Mouse (Mus musculus): ENCODE data around the gene Hipk2. TPM values are rescaled to one million over a fixed set of nuclear protein-coding genes. Genes with fewer than 3 reads are reported as not detected.

The Hipk2 gene
- total RNA-seq, 2 experiments from 2014 or later = 55.9 to 59.9 TPM

GRCm38 (mm10) chr6:38915776-38916175 is 39.8 kb upstream of the Hipk2 start:
- TF ChIP-seq CTCF (conservative IDR thresholded peaks at IDR 0.05) = no peak
- no peak overlapping the region for H3K27ac ChIP-seq
- no peak for DNase-seq (ENCODE audit: low spot score in 2 of 2)
- no peak overlapping the region for H3K4me3 ChIP-seq

GRCm38 (mm10) chr6:38914181-38914580 is 38.2 kb upstream of the Hipk2 start:
- TF ChIP-seq CTCF (conservative IDR thresholded peaks at IDR 0.05) = no peak
- peak in 1 of 2 experiments; percentile 32 for DNase-seq (ENCODE audit: low spot score in 2 of 2)

GRCm38 (mm10) chr6:38913386-38914042 is 37.5 kb upstream of the Hipk2 start:
- DNase-seq (ENCODE audit: low spot score in 2 of 2) = peak in 1 of 2 experiments; percentile 15
- Histone ChIP-seq H3K4me3 (no peak overlapping the region), H3K27ac (peak overlapping the region; percentile 39; the same call in 1 of the 2 replicates)
- TF ChIP-seq CTCF (conservative IDR thresholded peaks at IDR 0.05) = no peak

More at GRCm38 (mm10) chr6:38914181-38914580, 38.2 kb upstream of the Hipk2 start:
- Histone ChIP-seq H3K27ac (no peak overlapping the region; the same call in 1 of the 2 replicates), H3K4me3 (no peak overlapping the region)

GRCm38 (mm10) chr6:38912845-38913244 is 36.9 kb upstream of the Hipk2 start:
- H3K27ac ChIP-seq = no peak overlapping the region
- TF ChIP-seq CTCF (conservative IDR thresholded peaks at IDR 0.05) = no peak
- DNase-seq (ENCODE audit: low spot score in 2 of 2) = peak in 1 of 2 experiments; percentile 38

GRCm38 (mm10) chr6:38912121-38912660 is 36.2 kb upstream of the Hipk2 start:
- no peak for TF ChIP-seq CTCF (conservative IDR thresholded peaks at IDR 0.05)
- Histone ChIP-seq H3K4me3 (no peak overlapping the region), H3K27ac (no peak overlapping the region)
- no peak for DNase-seq (ENCODE audit: low spot score in 2 of 2)

More at GRCm38 (mm10) chr6:38912845-38913244, 36.9 kb upstream of the Hipk2 start:
- no peak overlapping the region for H3K4me3 ChIP-seq

- Histone ChIP-seq H3K4me3 (no peak overlapping the region), H3K27ac (no peak overlapping the region)
- TF ChIP-seq CTCF (conservative IDR thresholded peaks at IDR 0.05) = peak; percentile 95
- DNase-seq (ENCODE audit: low spot score in 2 of 2) = peak; percentile 26 to 57
These were observed 35.0 kb upstream of the Hipk2 start for GRCm38 (mm10) chr6:38910828-38911559.

GRCm38 (mm10) chr6:38908401-38908800 is 32.4 kb upstream of the Hipk2 start:
- no peak for DNase-seq (ENCODE audit: low spot score in 2 of 2)
- TF ChIP-seq CTCF (conservative IDR thresholded peaks at IDR 0.05) = no peak
- no peak overlapping the region for H3K4me3 ChIP-seq
- H3K27ac ChIP-seq = peak overlapping the region; percentile 28; the same call in 1 of the 2 replicates

- DNase-seq (ENCODE audit: low spot score in 2 of 2) = no peak
- no peak overlapping the region for H3K4me3 ChIP-seq
- no peak for TF ChIP-seq CTCF (conservative IDR thresholded peaks at IDR 0.05)
- no peak overlapping the region for H3K27ac ChIP-seq
These were observed 30.0 kb upstream of the Hipk2 start for GRCm38 (mm10) chr6:38906005-38906404.

- Histone ChIP-seq H3K4me3 (no peak overlapping the region), H3K27ac (0 out of 2 replicates have a peak overlapping the region, but pooled peaks have one; percentile 14)
- DNase-seq (ENCODE audit: low spot score in 2 of 2) = no peak
- no peak for TF ChIP-seq CTCF (conservative IDR thresholded peaks at IDR 0.05)
These were observed 27.0 kb upstream of the Hipk2 start for GRCm38 (mm10) chr6:38902820-38903439.

GRCm38 (mm10) chr6:38901636-38902035 is 25.7 kb upstream of the Hipk2 start:
- H3K27ac ChIP-seq = no peak overlapping the region
- DNase-seq (ENCODE audit: low spot score in 2 of 2) = no peak
- TF ChIP-seq CTCF (conservative IDR thresholded peaks at IDR 0.05) = no peak
- no peak overlapping the region for H3K4me3 ChIP-seq

- TF ChIP-seq CTCF (conservative IDR thresholded peaks at IDR 0.05) = no peak
- Histone ChIP-seq H3K27ac (no peak overlapping the region), H3K4me3 (no peak overlapping the region)
- no peak for DNase-seq (ENCODE audit: low spot score in 2 of 2)
These were observed 25.2 kb upstream of the Hipk2 start for GRCm38 (mm10) chr6:38901152-38901551.

GRCm38 (mm10) chr6:38900479-38901126 is 24.6 kb upstream of the Hipk2 start:
- no peak for TF ChIP-seq CTCF (conservative IDR thresholded peaks at IDR 0.05)
- H3K27ac ChIP-seq = no peak overlapping the region
- DNase-seq (ENCODE audit: low spot score in 2 of 2) = no peak
- no peak overlapping the region for H3K4me3 ChIP-seq
